Mouse (Mus musculus): ENCODE measurements around the gene Gm28102.
"Not testable (repeated sequence)": the region's sequence is repeated elsewhere in the genome, so short reads cannot be mapped to it uniquely, and the experiment has no call there.

Gene Gm28102

GRCm38 (mm10) chrY:88053015-88053414, at the start of gene Gm28102:
Gene Gm28102 (plus strand): TSS chrY:88053315.
- not testable (repeated sequence) for DNase-seq (ENCODE audit: low spot score)

All from retina, embryonic 14.5 days (tissue).